Mouse (Mus musculus) cerebral cortex, adult 2 months (tissue): Measurements from ENCODE around the gene Ric8a.

Experiments used
- WGBS: fragments of 180-500 bp; shearing (Covaris S2); methylation state at CpG from one replicate; pipeline ENCODE4 v1.1.7; 2018; 5-methylcytosine and 5-hydroxymethylcytosine counted together

Gene Ric8a

DNA sequence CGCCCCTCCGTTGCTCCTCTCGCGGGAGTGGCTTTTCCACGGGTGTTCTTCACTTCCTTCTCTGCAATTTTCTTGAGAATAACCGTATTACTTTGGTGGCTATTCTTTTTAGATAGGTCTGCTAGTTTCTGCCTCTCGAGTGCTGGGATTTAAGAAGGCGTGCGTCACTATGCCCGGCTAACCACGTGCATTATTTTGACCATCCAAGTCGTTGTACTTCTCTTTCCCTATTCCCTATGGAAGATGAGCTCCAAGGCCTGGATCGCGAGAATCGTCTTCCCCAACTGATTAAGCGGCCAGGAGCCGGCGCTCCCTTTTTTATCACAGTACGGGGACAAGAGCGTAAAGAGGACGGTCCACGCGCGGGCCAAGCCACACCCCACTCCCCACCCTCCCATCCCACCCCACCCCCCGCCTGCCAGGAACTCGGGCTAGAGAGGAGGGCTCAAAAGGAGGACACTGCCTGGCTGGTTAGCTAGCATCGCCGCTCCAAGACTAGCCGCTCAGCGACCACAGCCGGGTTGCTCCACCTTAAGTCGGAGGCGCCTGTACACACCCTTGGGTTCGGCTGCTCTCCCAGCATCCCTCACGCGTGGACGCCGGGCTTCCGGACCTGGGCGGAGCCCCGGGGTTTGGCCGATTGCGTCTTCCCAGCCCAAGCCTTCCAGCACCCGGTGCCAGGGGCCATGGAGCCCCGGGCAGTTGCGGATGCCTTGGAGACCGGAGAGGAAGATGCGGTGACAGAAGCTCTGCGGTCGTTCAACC, at the start of gene Ric8a:
Gene Ric8a (plus strand): TSS at position 173 of the 765 bp plus-strand sequence.
- WGBS = under 1% methylated on average over 50 of the region's 50 CpGs

DNA sequence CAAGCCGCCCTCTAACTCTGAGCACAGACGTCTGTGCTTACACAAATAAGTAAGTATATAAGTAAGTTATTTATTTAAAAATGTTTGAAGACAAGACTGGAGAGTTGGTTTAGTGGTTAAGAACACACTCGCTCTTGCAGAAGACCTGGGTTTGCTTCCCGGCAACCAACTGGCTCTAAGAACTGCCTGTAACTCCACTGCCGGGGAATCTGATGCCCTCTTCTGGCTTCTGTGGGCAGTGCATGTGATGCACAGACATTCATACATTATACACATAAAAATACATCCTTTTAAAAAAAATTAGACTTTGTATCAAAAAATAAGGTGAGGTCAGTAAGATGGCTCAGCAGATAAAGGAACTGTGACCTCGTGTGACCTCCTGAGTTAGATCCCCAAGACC, 46.3 kb upstream of the Ric8a start:
- WGBS = 95% methylated on average over 6 of the region's 6 CpGs

GRCm38 (mm10) chr7:140811714-140812113, 45.0 kb upstream of the Ric8a start:
- 68% methylated on average over 13 of the region's 13 CpGs for WGBS

DNA sequence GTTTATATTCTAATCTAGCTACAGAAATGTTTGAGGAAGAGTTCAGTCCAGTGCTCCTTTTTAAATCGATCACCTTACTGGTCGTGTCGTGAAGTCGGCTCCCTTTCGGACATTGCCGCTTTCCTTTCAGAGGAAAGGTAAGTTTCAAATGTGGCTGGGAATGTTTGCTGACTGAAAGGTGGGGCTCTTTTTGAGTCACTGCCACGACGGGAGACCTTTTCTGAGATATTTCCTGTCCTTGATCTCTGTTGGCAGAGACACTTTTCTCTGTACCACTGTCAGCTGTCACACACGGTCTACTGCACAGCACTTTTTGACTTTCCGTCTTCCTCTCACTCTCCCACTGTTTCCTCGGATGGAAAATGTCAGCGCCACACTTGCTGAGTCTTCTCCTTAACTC, 43.9 kb upstream of the Ric8a start:
- 82% methylated on average over 12 of the region's 12 CpGs for WGBS

- 57% methylated on average over 4 of the region's 4 CpGs for WGBS
Measured at GRCm38 (mm10) chr7:140820173-140820572, 36.6 kb upstream of the Ric8a start.

DNA sequence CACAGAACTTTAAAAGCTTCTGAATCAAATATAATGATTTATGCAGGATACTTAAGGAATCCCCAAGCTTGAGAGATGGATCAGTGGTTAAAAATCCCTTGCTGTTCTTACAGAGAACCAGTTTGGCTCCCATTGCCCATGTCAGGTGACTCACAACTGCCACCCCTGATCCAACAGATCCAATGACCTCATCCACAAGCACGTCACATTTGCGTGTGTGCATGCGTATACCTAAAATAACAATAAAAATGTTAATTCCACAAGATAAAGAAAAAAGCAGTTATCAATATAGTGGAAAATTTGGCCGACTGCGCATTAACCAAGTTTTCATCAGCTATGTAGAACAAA, 35.5 kb upstream of the Ric8a start:
- WGBS = 29% methylated on average over 5 of the region's 5 CpGs

- WGBS = 5% methylated on average over 21 of the region's 21 CpGs
Measured at GRCm38 (mm10) chr7:140821653-140822329, 35.0 kb upstream of the Ric8a start, which contains the start of gene Zfp941. Zfp941 (minus strand) TSS chr7:140822178.

DNA sequence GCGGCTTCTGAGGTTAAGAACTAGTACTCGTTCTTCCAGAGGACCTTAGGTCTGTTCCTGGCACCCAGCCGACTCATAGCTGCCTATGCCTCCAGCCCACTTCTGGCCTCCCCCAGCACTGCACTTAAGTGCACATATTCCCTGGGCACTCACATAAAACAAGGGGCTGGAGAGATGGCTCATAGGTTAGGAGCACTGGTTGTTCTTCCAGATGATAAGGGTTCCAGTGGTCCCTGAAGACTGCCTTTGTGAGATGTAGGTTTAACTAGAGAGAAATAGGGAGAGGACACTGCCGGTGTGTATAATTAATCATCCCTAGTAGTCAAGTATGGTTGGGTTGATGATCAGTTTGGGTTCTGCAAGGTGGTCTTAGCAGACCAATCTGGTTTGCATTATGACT, 34.0 kb upstream of the Ric8a start:
- WGBS = 91% methylated on average over 4 of the region's 4 CpGs

- 12% methylated on average over 8 of the region's 8 CpGs for WGBS
Measured at GRCm38 (mm10) chr7:140828171-140828881, 28.4 kb upstream of the Ric8a start.

DNA sequence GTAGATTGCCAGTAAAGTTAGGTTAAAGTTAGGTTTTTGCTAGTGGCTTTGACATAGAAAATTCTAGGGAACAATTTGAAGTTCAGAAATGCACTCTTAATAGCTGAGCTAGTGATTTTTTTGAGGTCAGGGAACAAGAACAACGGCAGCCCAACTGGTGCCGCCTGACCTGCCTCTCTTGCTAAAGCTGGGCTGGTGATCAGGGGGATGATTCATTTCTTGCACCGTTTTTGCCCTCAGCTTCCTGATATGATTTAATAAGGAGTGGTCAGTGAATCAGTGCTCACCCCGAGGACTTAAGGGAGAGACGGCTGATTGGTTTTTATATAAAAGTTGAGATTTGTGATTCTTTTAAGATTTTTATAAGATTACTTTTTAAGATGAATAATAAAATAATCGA, 25.3 kb upstream of the Ric8a start:
- whole genome bisulfite sequencing = 78% methylated on average over 6 of the region's 6 CpGs

DNA sequence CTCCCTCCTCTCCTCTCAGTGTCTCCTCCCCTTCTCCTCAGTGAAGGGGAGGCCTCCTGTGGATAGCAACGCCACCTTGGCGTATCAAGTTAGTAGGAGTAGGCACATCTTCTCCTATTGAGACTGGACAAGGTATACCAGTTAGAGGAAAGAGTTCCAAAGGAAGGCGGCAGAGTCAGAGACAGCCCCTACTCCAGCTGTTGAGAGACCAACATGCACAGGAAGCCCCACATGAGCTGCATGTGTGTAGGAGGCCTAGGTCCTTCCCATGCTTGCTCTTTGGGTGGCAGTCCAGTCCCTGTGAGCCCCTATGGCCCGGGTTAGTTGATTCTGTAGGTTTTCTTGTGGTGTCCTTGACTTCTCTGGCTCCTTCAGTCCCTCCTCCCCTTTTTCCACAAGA, 23.4 kb upstream of the Ric8a start:
- WGBS = 91% methylated on average over 4 of the region's 4 CpGs

GRCm38 (mm10) chr7:140834968-140835757, 21.6 kb upstream of the Ric8a start, which contains the start of gene Urah:
Urah (plus strand) TSS chr7:140835018.
- 57% methylated on average over 20 of the region's 20 CpGs for WGBS

GRCm38 (mm10) chr7:140835758-140836087, 21.0 kb upstream of the Ric8a start:
- WGBS = 87% methylated on average over 2 of the region's 2 CpGs

DNA sequence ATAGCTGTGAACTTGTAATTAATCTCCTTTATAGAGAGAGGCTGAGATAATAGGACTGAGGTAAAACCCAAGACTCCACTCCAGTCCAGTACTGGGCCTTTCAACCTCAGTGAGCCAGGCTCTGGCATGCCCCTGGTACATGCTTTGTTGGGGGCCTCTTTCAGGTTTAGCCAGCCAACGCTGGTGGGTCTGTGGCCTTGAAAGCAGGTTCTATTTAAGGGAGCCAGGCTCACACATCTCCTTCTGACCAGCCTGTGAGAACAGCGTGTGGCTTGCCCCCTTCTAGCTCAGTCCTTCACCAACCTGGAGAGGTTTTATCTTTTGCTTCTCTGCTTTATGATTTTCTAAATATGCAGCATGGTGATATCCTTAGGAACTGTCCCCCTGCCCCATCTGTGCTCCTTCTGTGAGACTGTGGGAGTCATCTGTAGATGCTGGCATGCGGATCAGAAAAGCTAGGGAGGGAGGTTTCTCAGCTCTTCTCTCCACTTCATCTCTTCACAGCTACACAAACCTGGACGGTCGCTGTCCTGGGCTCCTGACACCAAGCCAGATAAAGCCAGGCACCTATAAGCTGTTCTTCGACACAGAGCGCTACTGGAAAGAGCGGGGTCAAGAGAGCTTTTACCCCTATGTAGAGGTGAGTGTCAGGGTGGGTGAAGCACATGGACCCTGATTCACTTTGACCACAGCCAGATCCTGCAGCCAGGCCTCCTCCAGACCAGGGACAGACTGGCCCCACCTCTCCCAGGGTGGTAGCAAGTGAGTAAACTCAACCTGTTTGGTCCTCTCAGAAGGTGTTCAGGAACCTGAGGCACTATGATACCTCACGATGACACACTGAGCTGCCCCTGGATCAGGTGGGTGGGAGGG, 20.3 kb upstream of the Ric8a start:
- WGBS = 58% methylated on average over 9 of the region's 9 CpGs

- 71% methylated on average over 5 of the region's 5 CpGs for WGBS
Measured at GRCm38 (mm10) chr7:140839556-140839955, 17.2 kb upstream of the Ric8a start.

DNA sequence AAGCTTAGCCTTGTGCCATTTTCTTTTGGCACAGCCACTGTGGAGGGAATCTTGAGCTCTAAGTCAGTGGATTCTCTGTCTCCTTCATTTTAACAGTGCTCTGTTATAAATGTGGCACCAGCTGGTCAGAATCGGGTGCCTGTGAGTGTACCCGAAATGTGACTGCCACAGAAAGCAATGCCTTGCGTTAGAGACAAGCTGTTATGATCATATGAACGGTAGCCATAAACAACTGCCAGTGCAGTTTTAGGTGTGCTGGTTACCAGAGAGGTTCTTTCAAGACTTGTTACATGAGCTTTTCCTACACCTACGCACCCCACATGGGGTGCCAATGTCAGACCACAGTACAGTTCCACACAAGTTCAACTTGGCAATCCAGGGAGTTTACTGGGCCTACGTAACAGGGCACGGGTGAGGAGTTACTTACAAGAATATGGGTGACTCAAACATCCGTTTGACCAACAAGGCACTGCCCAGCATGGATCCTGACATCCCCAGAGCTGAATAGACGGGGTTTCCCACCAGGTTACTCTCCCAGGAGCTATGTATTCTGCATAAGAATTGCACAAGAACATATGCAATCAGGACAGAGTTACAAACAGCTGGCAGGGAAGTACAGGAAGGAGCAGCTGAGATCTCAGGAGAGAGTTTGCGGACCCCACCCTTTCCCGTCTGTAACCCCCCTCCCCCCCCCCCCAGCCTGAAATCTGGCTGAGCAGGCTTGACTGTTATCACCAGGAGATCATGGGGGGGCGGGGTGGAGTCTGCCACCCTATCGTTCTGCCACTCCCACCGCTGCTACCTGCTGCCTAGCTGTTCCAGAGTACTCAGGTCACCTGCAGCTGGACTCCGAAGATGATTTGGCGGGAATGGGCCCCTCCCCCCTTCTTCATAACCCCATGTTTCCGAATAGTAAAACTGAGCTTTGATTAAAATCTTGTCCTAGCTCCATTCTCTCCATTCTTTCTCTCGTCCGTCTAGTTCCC, 15.7 kb upstream of the Ric8a start:
- WGBS = 37% methylated on average over 19 of the region's 19 CpGs

DNA sequence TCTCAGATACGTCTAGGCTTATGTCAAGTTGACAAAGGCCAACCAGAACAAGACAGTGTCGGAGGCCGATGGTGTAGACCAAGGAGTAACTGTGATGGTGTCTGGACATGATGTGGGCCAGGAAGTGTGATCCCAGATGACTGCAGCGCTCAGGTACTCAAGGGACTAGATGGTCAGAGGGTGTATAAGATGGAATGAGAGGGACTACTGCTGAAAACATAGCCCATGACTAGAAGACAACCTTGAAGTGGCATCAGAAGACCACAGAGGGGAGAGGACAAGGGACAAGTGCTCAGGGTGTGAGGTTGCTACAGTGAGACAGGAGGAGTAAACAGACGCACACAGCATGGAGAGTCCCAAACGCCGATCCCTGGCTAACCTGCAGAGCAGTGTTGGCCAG, 13.0 kb upstream of the Ric8a start:
- WGBS = 83% methylated on average over 7 of the region's 7 CpGs

- WGBS = 23% methylated on average over 14 of the region's 14 CpGs
Measured at GRCm38 (mm10) chr7:140844905-140845665, 11.7 kb upstream of the Ric8a start, which contains the start of gene Scgb1c1. Scgb1c1 (plus strand) TSS chr7:140845547.

DNA sequence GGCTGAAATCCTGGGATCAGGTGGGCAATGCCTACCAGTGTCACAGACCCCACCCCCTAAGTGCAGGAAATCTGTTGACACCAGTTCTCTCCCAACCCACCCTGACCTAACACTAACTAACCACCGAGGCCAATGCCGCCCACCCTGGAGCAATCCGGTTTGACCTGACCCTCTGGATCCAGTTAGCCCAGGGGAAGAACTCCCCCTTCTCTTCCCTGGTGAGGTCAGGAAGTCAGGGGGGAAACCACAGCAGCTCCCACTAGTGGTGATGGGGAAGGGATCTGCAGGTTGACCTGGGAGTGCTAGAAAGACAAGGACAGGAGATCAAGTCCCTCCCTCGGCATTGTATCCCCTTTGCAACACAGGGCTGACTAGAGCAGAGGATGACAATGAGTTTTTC, 11.1 kb upstream of the Ric8a start:
- WGBS = 73% methylated on average over 4 of the region's 4 CpGs
